Mouse (Mus musculus) skeletal muscle tissue, postnatal 0 days (tissue): ENCODE measurements around the gene Gm10153. TPM values are rescaled to one million over a fixed set of nuclear protein-coding genes. Genes with fewer than 3 reads are reported as not detected.

Source experiments
- polyA plus RNA-seq: library from polyadenylated mRNA; unstranded; fragments of >200 nt; fragmentation: Nextera tagmentation; extraction: Ambion mirVana; gene quantifications from 2 replicates; pipeline ENCODE4 v1.2.1, GENCODE M21; 2015

Gm10153 gene
- not detected in 2 replicates for polyA plus RNA-seq

DNA sequence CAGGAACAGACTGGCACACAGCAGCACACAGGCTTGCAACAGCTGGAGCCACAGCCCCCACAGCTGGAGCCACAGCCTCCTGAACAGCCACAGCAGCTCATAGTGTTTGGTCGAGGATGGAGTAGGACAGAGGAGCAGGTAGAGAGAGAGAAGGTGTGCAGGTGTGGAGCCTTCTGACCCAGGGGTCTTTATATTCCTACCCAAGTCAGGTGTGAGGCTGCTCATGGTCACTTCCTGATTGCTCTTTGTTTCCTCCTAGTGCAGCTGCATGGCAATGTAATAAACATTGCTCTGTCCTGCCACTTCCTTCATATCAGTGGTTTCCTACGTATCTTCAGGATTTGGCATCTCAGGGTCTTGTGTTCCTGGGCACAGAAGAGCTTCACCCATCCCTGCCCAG, at the start of gene Gm10153:
Gene Gm10153, minus strand, starts transcription at position 101 of the 400 bp plus-strand sequence.

DNA sequence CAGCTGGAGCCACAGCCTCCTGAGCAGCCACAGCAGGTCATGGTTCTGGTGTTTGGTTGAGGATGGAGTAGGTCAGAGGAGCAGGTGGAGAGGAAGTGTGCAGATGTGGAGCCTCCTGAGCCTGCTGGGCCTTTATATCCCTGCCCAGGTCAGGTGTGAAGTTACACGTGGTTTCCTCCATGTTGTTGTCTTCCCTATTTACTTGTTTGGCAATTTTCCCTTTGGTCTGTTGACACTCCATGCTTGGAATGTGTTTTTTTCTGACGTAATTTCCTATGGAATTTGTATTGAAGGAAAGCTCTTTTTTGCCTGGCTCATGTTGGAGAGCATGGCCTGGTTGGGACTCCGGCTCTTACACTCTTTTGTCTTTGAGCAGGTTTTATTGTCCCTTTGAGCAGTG, 39.7 kb upstream of the Gm10153 start, which contains the start of gene Krtap5-5:
Gene Krtap5-5, minus strand, starts transcription at position 101 of the 400 bp plus-strand sequence.

DNA sequence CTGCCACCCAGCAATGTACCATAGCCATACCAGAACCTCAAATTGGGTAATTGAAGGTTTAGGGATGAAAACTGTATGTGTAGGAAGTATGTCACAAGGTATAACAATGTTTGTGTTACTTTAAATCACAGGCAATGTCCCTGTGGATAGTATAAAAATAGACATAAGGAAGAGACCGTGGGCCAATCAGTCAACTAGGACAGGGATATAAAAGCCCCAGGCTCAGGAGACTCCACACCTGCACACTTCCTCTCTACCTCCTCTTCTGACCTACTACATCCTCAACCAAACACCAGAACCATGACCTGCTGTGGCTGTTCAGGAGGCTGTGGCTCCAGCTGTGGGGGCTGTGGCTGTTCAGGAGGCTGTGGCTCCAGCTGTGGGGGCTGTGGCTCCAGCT, 21.4 kb upstream of the Gm10153 start, which contains the start of gene Gm7579:
Gene Gm7579, plus strand, starts transcription at position 301 of the 400 bp plus-strand sequence.

DNA sequence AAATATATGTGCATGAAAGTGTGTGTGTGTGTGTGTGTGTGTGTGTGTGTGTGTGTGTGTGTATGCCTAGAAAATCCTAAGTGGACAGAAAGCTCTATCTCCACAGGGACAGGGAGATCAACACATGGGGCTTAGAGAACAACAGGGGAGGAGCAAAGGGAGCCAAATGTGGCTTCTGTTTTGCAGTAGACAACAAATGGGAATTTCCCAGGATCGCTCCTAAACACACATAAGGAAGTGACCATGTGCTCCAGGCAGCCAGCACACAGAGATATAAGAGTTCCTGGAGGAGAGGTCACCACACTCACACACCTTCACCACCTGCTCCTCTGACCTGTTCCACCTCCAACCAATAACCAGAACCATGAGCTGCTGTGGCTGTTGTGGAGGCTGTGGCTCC, 10.9 kb upstream of the Gm10153 start, which contains the start of gene Krtap5-3:
Gene Krtap5-3, plus strand, starts transcription at position 301 of the 400 bp plus-strand sequence.

GRCm38 (mm10) chr7:142175905-142176304, 14.3 kb downstream of the Gm10153 start, which contains the start of gene Krtap5-2:
TSS of gene Krtap5-2 (minus strand) at chr7:142176005.

GRCm38 (mm10) chr7:142165639-142166038, 24.6 kb downstream of the Gm10153 start, which contains the start of gene Gm4553:
TSS of gene Gm4553 (minus strand) at chr7:142165739.

DNA sequence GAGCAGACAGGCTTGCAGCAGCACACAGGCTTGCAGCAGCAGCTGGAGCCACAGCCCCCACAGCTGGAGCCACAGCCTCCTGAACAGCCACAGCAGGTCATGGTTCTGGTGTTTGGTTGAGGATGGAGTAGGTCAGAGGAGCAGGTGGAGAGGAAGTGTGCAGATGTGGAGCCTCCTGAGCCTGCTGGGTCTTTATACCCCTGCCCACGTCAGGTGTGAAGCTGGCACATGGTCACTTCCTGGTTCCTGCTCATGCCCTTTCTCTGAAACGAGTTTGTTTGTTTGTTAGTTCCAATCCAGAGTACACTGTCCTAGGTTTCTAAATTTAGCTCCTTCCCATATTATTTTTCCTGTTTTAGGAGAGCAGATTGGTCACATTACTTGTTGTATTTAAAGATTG, 33.2 kb downstream of the Gm10153 start, which contains the start of gene Gm29735:
Gene Gm29735, minus strand, starts transcription at position 101 of the 400 bp plus-strand sequence.

GRCm38 (mm10) chr7:142144507-142144906, 45.7 kb downstream of the Gm10153 start, which contains the start of gene Gm45337:
TSS of gene Gm45337 (minus strand) at chr7:142144607.

Other genes with a start within 250 kb of the Gm10153 start
- gene Brsk2, start 240.6 kb downstream of the Gm10153 start, polyA plus RNA-seq = 0.43 and 0.74 TPM in 2 replicates
- gene Mob2, start 129.3 kb downstream of the Gm10153 start, polyA plus RNA-seq = 61.1 and 65.1 TPM in 2 replicates
- gene Dusp8, start 94.5 kb downstream of the Gm10153 start, polyA plus RNA-seq = 6.7 and 7.6 TPM in 2 replicates
- not detected in 2 replicates for gene Gm45618, start 69.7 kb downstream of the Gm10153 start, polyA plus RNA-seq
- gene Gm39115, start 54.4 kb downstream of the Gm10153 start, polyA plus RNA-seq = not detected in 2 replicates
- gene Gm45337, start 45.8 kb downstream of the Gm10153 start, polyA plus RNA-seq = not detected in 2 replicates
- not detected in 2 replicates for gene Gm29735, start 33.3 kb downstream of the Gm10153 start, polyA plus RNA-seq
- not detected in 2 replicates for gene Gm4553, start 24.6 kb downstream of the Gm10153 start, polyA plus RNA-seq
- gene Krtap5-2, start 14.4 kb downstream of the Gm10153 start, polyA plus RNA-seq = not detected in 2 replicates
- not detected in 2 replicates for gene Krtap5-3, start 11.0 kb upstream of the Gm10153 start, polyA plus RNA-seq
- gene Gm7579, start 21.5 kb upstream of the Gm10153 start, polyA plus RNA-seq = not detected in 2 replicates
- not detected in 2 replicates for gene Krtap5-5, start 39.6 kb upstream of the Gm10153 start, polyA plus RNA-seq
- gene Gm40460, start 50.7 kb upstream of the Gm10153 start, polyA plus RNA-seq = not detected in 2 replicates
- gene Gm2431, start 68.0 kb upstream of the Gm10153 start, polyA plus RNA-seq = not detected in 2 replicates
- gene Gm4559, start 84.0 kb upstream of the Gm10153 start, polyA plus RNA-seq = not detected in 2 replicates
- not detected in 2 replicates for gene Krtap5-1, start 106.7 kb upstream of the Gm10153 start, polyA plus RNA-seq
- gene Krtap5-4, start 113.2 kb upstream of the Gm10153 start, polyA plus RNA-seq = not detected in 2 replicates
- gene Ifitm10, start 183.4 kb upstream of the Gm10153 start, polyA plus RNA-seq = 0.92 and 1.7 TPM in 2 replicates
- 1.6 TPM in 1 of 2 replicates, not detected in the other for gene Gm49369, start 192.3 kb upstream of the Gm10153 start, polyA plus RNA-seq
- gene Ctsd, start 197.6 kb upstream of the Gm10153 start, polyA plus RNA-seq = 340 and 391 TPM in 2 replicates
- gene Syt8, start 244.5 kb upstream of the Gm10153 start, polyA plus RNA-seq = 0.24 and 0.30 TPM in 2 replicates